Comparison of ENCODE assay signal across 23 mouse cellular contexts in genomic region chr17:37283360-37283759, GRCm38 (mm10). TPM values are rescaled to one million over a fixed set of nuclear protein-coding genes. Genes with fewer than 3 reads are reported as not detected.
"Had no signal": no experiment of that assay in that cellular context is flagged by ENCODE, and none has a peak within 500 bp of the region (broad histone marks: within the 10 kb centered on the region; RNA-seq: fewer than 3 reads in every experiment).

Olfr99 (minus strand) TSS chr17:37283460.

- H3K36me3 ChIP-seq: neural tube, embryonic 13.5 days; neural tube, embryonic 15.5 days; stomach, embryonic 15.5 days had no signal

- H3K27ac ChIP-seq: neural tube, embryonic 13.5 days; neural tube, embryonic 15.5 days; stomach, embryonic 15.5 days; stomach, postnatal 0 days had no signal

- DNase-seq: retina, postnatal 1 day; right cerebral cortex, adult 18-20 months; right cerebral cortex, postnatal 14 days; right cerebral cortex, postnatal 25 days; right cerebral cortex, postnatal 4 days; spleen, adult 18-20 months; thymus, adult 18-20 months; thymus, adult 2 months; thymus, postnatal 14 days; thymus, postnatal 25 days; thymus, postnatal 36 days; thymus, postnatal 4 days had no signal

- H3K27me3 ChIP-seq: neural tube, embryonic 13.5 days; neural tube, embryonic 15.5 days; stomach, embryonic 15.5 days had no signal

- H3K4me3 ChIP-seq: neural tube, embryonic 13.5 days; neural tube, embryonic 15.5 days; stomach, embryonic 15.5 days had no signal

- H3K4me2 ChIP-seq: neural tube, embryonic 13.5 days; neural tube, embryonic 15.5 days; stomach, embryonic 15.5 days had no signal

- H3K9ac ChIP-seq: neural tube, embryonic 13.5 days; neural tube, embryonic 15.5 days; stomach, embryonic 15.5 days had no signal

- H3K9me3 ChIP-seq: neural tube, embryonic 13.5 days; neural tube, embryonic 15.5 days; stomach, embryonic 15.5 days had no signal

- H3K4me1 ChIP-seq: neural tube, embryonic 13.5 days; neural tube, embryonic 15.5 days; stomach, embryonic 15.5 days had no signal

RNA-seq across cellular contexts. Expression of gene Olfr99, which starts in this region (rescaled TPM):
- polyA plus RNA-seq: neural tube, embryonic 13.5 days; neural tube, embryonic 14.5 days; neural tube, embryonic 15.5 days; small intestine, adult 2 months; spleen, adult 2 months; stomach, embryonic 14.5 days; stomach, embryonic 15.5 days; stomach, embryonic 16.5 days; stomach, postnatal 0 days; testis, adult 2 months; thymus, adult 2 months; urinary bladder, adult 2 months had no signal
